ENCODE assay signal across 14 mouse cellular contexts in genomic region chr8:121313458-121313857, GRCm38 (mm10).
A peak's percentile ranks its signal among the peaks of the same experiment; 100 is the strongest.
DNase-seq lines count a peak whose midpoint lies in the region; ATAC-seq and TF ChIP-seq lines count a peak whose summit lies in the region.
"Had no signal": no experiment of that assay in that cellular context is flagged by ENCODE, and none has a peak within 500 bp of the region (broad histone marks: within the 10 kb centered on the region; RNA-seq: fewer than 3 reads in every experiment).

No protein-coding gene starts in this region.

- H3K36me3 ChIP-seq in kidney, adult 2 months (ENCODE audit: control insufficient read depth, insufficient read depth, low read length), result no peaks in the 10 kb centered on the region
- no peaks in the 10 kb centered on the region for H3K36me3 ChIP-seq in lung, postnatal 0 days (ENCODE audit: insufficient read depth, low read length)
- H3K36me3 ChIP-seq: forebrain, embryonic 10.5 days; heart, embryonic 15.5 days; liver, embryonic 13.5 days had no signal

- TF ChIP-seq CTCF in kidney, adult 2 months (conservative IDR thresholded peaks at IDR 0.05; ENCODE audit: insufficient read depth, insufficient read length, low read depth, low read length), result 0 out of 2 replicates have a peak, but pooled peaks have one; percentile 13
- TF ChIP-seq CTCF in lung, postnatal 0 days (IDR thresholded peaks at IDR 0.05), result peak; percentile 51

- TF ChIP-seq EP300 in lung, postnatal 0 days (IDR thresholded peaks at IDR 0.05), result no peak

- no peaks in the 10 kb centered on the region for H3K27me3 ChIP-seq in kidney, adult 2 months (replicated peaks; ENCODE audit: control insufficient read depth, insufficient read depth, low read length)
- H3K27me3 ChIP-seq in lung, postnatal 0 days (replicated peaks; ENCODE audit: insufficient read depth, low read length), result no peaks in the 10 kb centered on the region

- DNase-seq in cerebellum, postnatal 36 days, result peak; percentile 10 to 11
- no peak for DNase-seq in cerebellum, adult 18-20 months
- no peak for DNase-seq in kidney, adult 2 months
- DNase-seq in kidney, postnatal 14 days, result no peak
- DNase-seq in lung, postnatal 0 days (ENCODE audit: low spot score), result no peak
- no peak for DNase-seq in lung, postnatal 25 days (ENCODE audit: low spot score)
- DNase-seq in adipocyte (ENCODE audit: low spot score), result peak; percentile 5
- no peak for DNase-seq in left cerebral cortex, adult 18-20 months (ENCODE audit: low spot score in 2 of 2)
- DNase-seq: liver, embryonic 13.5 days had no signal

- no peak overlapping the region for H3K4me3 ChIP-seq in kidney, adult 2 months (ENCODE audit: insufficient read depth, low read depth, low read length)
- no peak overlapping the region for H3K4me3 ChIP-seq in lung, postnatal 0 days (ENCODE audit: low read depth, low read length)
- H3K4me3 ChIP-seq: forebrain, embryonic 10.5 days; heart, embryonic 15.5 days; liver, embryonic 13.5 days; megakaryocyte, embryonic 14.5 days; myocyte had no signal

- no peak for ATAC-seq in lung, postnatal 0 days
- ATAC-seq: intestine, embryonic 16.5 days had no signal

- TF ChIP-seq POLR2A in kidney, adult 2 months (IDR thresholded peaks at IDR 0.05; ENCODE audit: low read depth, low read length), result no peak

- H3K27ac ChIP-seq in kidney, adult 2 months (ENCODE audit: insufficient read depth, low read depth, low read length), result no peak overlapping the region
- no peak overlapping the region for H3K27ac ChIP-seq in lung, postnatal 0 days (ENCODE audit: low read length)
- H3K27ac ChIP-seq: forebrain, embryonic 10.5 days; heart, embryonic 15.5 days; liver, embryonic 13.5 days had no signal

- H3K9ac ChIP-seq in lung, postnatal 0 days (replicated peaks; ENCODE audit: low read depth), result no peak overlapping the region
- H3K9ac ChIP-seq: heart, embryonic 15.5 days; liver, embryonic 13.5 days had no signal

- H3K4me2 ChIP-seq in lung, postnatal 0 days (replicated peaks; ENCODE audit: low read depth, low read length), result no peak overlapping the region
- H3K4me2 ChIP-seq: heart, embryonic 15.5 days; liver, embryonic 13.5 days had no signal

- no peaks in the 10 kb centered on the region for H3K9me3 ChIP-seq in lung, postnatal 0 days (ENCODE audit: low read length)
- H3K9me3 ChIP-seq: forebrain, embryonic 10.5 days; heart, embryonic 15.5 days; liver, embryonic 13.5 days had no signal

- H3K4me1 ChIP-seq in kidney, adult 2 months (ENCODE audit: control insufficient read depth, insufficient read depth, low read length), result no peaks in the 10 kb centered on the region
- no peaks in the 10 kb centered on the region for H3K4me1 ChIP-seq in lung, postnatal 0 days (ENCODE audit: insufficient read depth, low read depth, low read length)

- 63% methylated on average over 6 of the region's 6 CpGs for WGBS in kidney, adult 2 months
- WGBS in lung, postnatal 0 days, result 51% methylated on average over 6 of the region's 6 CpGs

Comparison
In these comparisons a context has a peak if more than half of its experiments do, and no peak if none do; other contexts are left out.
1. DNase-seq: peak in cerebellum, postnatal 36 days (2 of 2) and adipocyte (single experiment); none in cerebellum, adult 18-20 months (0 of 2), kidney, adult 2 months (single experiment), kidney, postnatal 14 days (single experiment), lung, postnatal 0 days (single experiment), lung, postnatal 25 days (single experiment) and left cerebral cortex, adult 18-20 months (0 of 2).